Mouse (Mus musculus) CH12.LX (cell line): ENCODE data around the gene E130114P18Rik.

Source experiments
- POLR2A ChIP-seq: IDR thresholded peaks from 2 replicates; pipeline ENCODE4 v1.6.1; 2011; ENCODE audit warnings: low read depth, mild to moderate bottlenecking, improper control_type of control experiment, low read length
- TBP ChIP-seq: conservative IDR thresholded peaks from 2 replicates; pipeline ENCODE4 v1.6.1; 2011; ENCODE audit warnings: low read depth, low read length, improper control_type of control experiment
- TCF12 ChIP-seq: IDR thresholded peaks from 2 replicates; pipeline ENCODE4 v1.6.1; 2014; ENCODE audit warnings: low read depth, mild to moderate bottlenecking, inconsistent platforms, low read length, improper control_type of control experiment

- TF ChIP-seq TBP, result no peak
- TF ChIP-seq POLR2A, result no peak
- no peak for TF ChIP-seq TCF12
These were observed 2.1 kb upstream of the E130114P18Rik start for GRCm38 (mm10) chr4:97780024-97780423.
